Mouse (Mus musculus) megakaryocyte progenitor cell, adult 5-6 weeks (primary cell): ENCODE data around the gene 1810024B03Rik. TPM values are rescaled to one million over a fixed set of nuclear protein-coding genes. Genes with fewer than 3 reads are reported as not detected.
"Not testable (repeated sequence)": the region's sequence is repeated elsewhere in the genome, so short reads cannot be mapped to it uniquely, and the experiment has no call there.

Experiments used
- ATAC-seq: replicated peaks from 2 replicates; pipeline ENCODE4 v1.8.0; 2016; ENCODE audit warnings: mild to moderate bottlenecking, moderate TSS enrichment, inconsistent platforms; ENCODE audit not compliant: poor library complexity
- total RNA-seq, 2 experiments: library from RNA; stranded (forward) in 1 of 2; stranded (reverse) in 1 of 2; fragments of 157-497, 149-512 nt in 1 of 2; fragments of 200-1000 nt in 1 of 2; gene quantifications; 2 replicates each; pipeline versions ENCODE4 v1.2.3 to v1.2.4; 2015 to 2017

The 1810024B03Rik gene
- total RNA-seq (2015) (1.9 and 3.6 TPM in 2 replicates), total RNA-seq (2017) (2.4 and 3.3 TPM in 2 replicates)

GRCm38 (mm10) chr2:127207547-127208451, at the start of gene 1810024B03Rik, which contains the start of gene Snrnp200:
Gene 1810024B03Rik (minus strand): TSS chr2:127208280.
Gene Snrnp200 (plus strand): TSS chr2:127208386.
- peak; percentile 97 for ATAC-seq

GRCm38 (mm10) chr2:127255294-127255693, 47.2 kb upstream of the 1810024B03Rik start:
- no peak for ATAC-seq

- no peak for ATAC-seq
Observed at GRCm38 (mm10) chr2:127254604-127255134, 46.6 kb upstream of the 1810024B03Rik start.

- no peak for ATAC-seq
Observed at GRCm38 (mm10) chr2:127252787-127253186, 44.7 kb upstream of the 1810024B03Rik start.

- ATAC-seq = no peak
Observed at GRCm38 (mm10) chr2:127251880-127252527, 43.9 kb upstream of the 1810024B03Rik start.

GRCm38 (mm10) chr2:127251457-127251856, 43.4 kb upstream of the 1810024B03Rik start:
- ATAC-seq = no peak

- ATAC-seq = no peak
Observed at GRCm38 (mm10) chr2:127250291-127251008, 42.4 kb upstream of the 1810024B03Rik start.

- peak; percentile 38 for ATAC-seq
Observed at GRCm38 (mm10) chr2:127248334-127249004, 40.4 kb upstream of the 1810024B03Rik start.

- ATAC-seq = peak; percentile 91
Observed at GRCm38 (mm10) chr2:127247592-127248333, 39.7 kb upstream of the 1810024B03Rik start, which contains the start of the genes Ciao1 and Tmem127. Gene Ciao1 (minus strand): TSS chr2:127247816. Gene Tmem127 (plus strand): TSS chr2:127247908.

GRCm38 (mm10) chr2:127240065-127240464, 32.0 kb upstream of the 1810024B03Rik start:
- no peak for ATAC-seq

GRCm38 (mm10) chr2:127237897-127238610, 30.0 kb upstream of the 1810024B03Rik start:
- ATAC-seq = no peak

GRCm38 (mm10) chr2:127225261-127225660, 17.2 kb upstream of the 1810024B03Rik start:
- no peak for ATAC-seq

- no peak for ATAC-seq
Observed at GRCm38 (mm10) chr2:127217746-127218145, 9.7 kb upstream of the 1810024B03Rik start.

GRCm38 (mm10) chr2:127210701-127211100, 2.6 kb upstream of the 1810024B03Rik start:
- ATAC-seq = no peak

GRCm38 (mm10) chr2:127208452-127208769, 331 bp upstream of the 1810024B03Rik start:
- no peak for ATAC-seq

- ATAC-seq = no peak
Observed at GRCm38 (mm10) chr2:127206916-127207315, 1.2 kb downstream of the 1810024B03Rik start.

GRCm38 (mm10) chr2:127205936-127206335, 2.1 kb downstream of the 1810024B03Rik start:
- not testable (repeated sequence) for ATAC-seq

GRCm38 (mm10) chr2:127204932-127205331, 3.1 kb downstream of the 1810024B03Rik start:
- ATAC-seq = peak; percentile 43; the same call in 1 of the 2 replicates

GRCm38 (mm10) chr2:127189574-127189973, 18.5 kb downstream of the 1810024B03Rik start:
- ATAC-seq = peak; percentile 57
